Mouse (Mus musculus): ENCODE data around the gene Ttf2. TPM values are rescaled to one million over a fixed set of nuclear protein-coding genes. Genes with fewer than 3 reads are reported as not detected.
A peak's percentile ranks its signal among the peaks of the same experiment; 100 is the strongest.

Ttf2 gene
- polyA plus RNA-seq, 1 experiment from 2014 or later = 18.0 TPM

DNA sequence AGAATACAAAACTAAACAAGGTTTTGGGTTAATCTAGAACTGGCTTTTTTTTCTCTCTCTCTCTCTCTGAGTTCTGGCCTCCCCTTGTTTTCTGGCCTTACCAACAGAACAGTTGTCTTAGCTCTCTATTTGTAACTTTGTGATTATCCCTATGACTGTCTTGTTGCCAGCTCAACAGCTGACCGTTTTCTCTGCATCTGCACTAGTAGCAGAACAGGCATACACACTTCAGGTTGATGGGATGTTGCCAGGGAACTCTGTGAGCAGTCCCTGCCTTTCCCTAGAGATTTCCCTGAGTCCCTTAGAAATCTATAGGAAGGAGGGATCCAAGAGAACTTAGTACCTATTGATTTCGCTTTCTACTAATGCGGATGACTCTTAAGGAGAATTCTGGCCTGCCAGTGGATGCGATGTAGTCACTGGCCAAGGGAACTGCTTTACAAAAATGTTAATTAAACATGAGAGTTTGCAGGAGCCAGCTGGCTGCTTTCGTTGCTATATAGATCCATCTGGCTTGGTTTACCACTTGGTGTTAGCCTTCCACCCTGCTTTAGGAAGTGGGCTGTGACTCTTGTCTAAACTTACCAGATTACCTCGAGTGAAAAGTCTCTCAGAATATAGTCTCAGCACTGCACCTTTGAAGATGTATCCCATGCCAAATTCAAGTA is 45.3 kb downstream of the Ttf2 start:
- Histone ChIP-seq H3K4me3 (no peak overlapping the region), H3K4me1 (peaks cover 22% of the 10 kb centered on the region), H3K27me3 (ENCODE audit: insufficient read depth, poor library complexity, severe bottlenecking) (no peaks in the 10 kb centered on the region), H3K9me3 (no peaks in the 10 kb centered on the region), H3K36me3 (peaks cover 20% of the 10 kb centered on the region), H3K27ac (no peak overlapping the region)
- WGBS = 82% methylated on average over 6 of the region's 6 CpGs
- no peak for DNase-seq (ENCODE audit: low spot score)

GRCm38 (mm10) chr3:100922506-100923375 is 46.7 kb downstream of the Ttf2 start:
- no peaks in the 10 kb centered on the region for H3K27me3 ChIP-seq (ENCODE audit: insufficient read depth, poor library complexity, severe bottlenecking)
- H3K4me1 ChIP-seq = peaks cover 22% of the 10 kb centered on the region
- H3K4me3 ChIP-seq = peak overlapping the region; percentile 77
- no peaks in the 10 kb centered on the region for H3K9me3 ChIP-seq
- H3K27ac ChIP-seq = peak overlapping the region; percentile 95
- H3K36me3 ChIP-seq = peaks cover 6% of the 10 kb centered on the region; the same call in 1 of the 2 replicates
- 38% methylated on average over 28 of the region's 28 CpGs for WGBS
- no peak for DNase-seq (ENCODE audit: low spot score)

GRCm38 (mm10) chr3:100921825-100922505 is 47.5 kb downstream of the Ttf2 start, which contains the start of gene Trim45:
Gene Trim45 (plus strand): TSS chr3:100922202.
- peaks cover 22% of the 10 kb centered on the region for H3K4me1 ChIP-seq
- under 1% methylated on average over 39 of the region's 39 CpGs for WGBS

GRCm38 (mm10) chr3:100920611-100921140 is 48.8 kb downstream of the Ttf2 start:
- no peak overlapping the region for H3K27ac ChIP-seq
- H3K4me3 ChIP-seq = no peak overlapping the region
- peaks cover 22% of the 10 kb centered on the region for H3K4me1 ChIP-seq
- WGBS = 75% methylated on average over 9 of the region's 9 CpGs
- no peaks in the 10 kb centered on the region for H3K9me3 ChIP-seq
- DNase-seq (ENCODE audit: low spot score) = no peak
- no peaks in the 10 kb centered on the region for H3K27me3 ChIP-seq (ENCODE audit: insufficient read depth, poor library complexity, severe bottlenecking)
- H3K36me3 ChIP-seq = 0 out of 2 replicates have a peak, but pooled peaks cover 2% of the 10 kb centered on the region

More at GRCm38 (mm10) chr3:100921825-100922505, 47.5 kb downstream of the Ttf2 start, which contains the start of gene Trim45:
- Histone ChIP-seq H3K9me3 (no peaks in the 10 kb centered on the region), H3K27me3 (ENCODE audit: insufficient read depth, poor library complexity, severe bottlenecking) (no peaks in the 10 kb centered on the region), H3K4me3 (peak within 1 kb of the TSS; percentile 77), H3K36me3 (peaks cover 2% of the 10 kb centered on the region; the same call in 1 of the 2 replicates), H3K27ac (peak within 1 kb of the TSS; percentile 95)
- DNase-seq (ENCODE audit: low spot score) = peak; percentile 100

DNA sequence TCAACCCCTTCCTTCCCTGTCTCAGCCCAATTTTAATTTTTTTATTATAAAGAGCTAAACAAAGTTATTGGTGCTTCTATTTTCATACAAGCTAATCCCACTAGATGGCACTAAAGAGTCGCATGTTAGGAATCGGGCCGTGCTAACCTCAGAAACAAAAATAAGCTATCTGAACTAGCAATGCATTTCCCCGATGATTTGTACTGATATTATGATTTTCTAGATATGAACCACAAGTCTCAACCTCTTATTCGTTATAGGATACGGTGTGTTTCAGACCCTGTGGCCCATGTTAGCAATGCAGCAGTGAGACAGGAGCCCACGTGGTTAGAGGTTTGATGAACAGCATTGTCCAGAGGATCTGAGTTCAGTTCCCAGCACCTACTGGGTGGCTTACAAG is 52.6 kb downstream of the Ttf2 start:
- Histone ChIP-seq H3K4me3 (no peak overlapping the region), H3K9me3 (no peaks in the 10 kb centered on the region), H3K27me3 (ENCODE audit: insufficient read depth, poor library complexity, severe bottlenecking) (no peaks in the 10 kb centered on the region), H3K4me1 (peaks cover under 1% of the 10 kb centered on the region; the same call in 1 of the 2 replicates), H3K36me3 (no peaks in the 10 kb centered on the region), H3K27ac (no peak overlapping the region)
- 21% methylated on average over 7 of the region's 7 CpGs for WGBS
- DNase-seq (ENCODE audit: low spot score) = no peak

- H3K27ac ChIP-seq = 0 out of 2 replicates have a peak overlapping the region, but pooled peaks have one; percentile 56
- H3K27me3 ChIP-seq (ENCODE audit: insufficient read depth, poor library complexity, severe bottlenecking) = no peaks in the 10 kb centered on the region
- no peaks in the 10 kb centered on the region for H3K9me3 ChIP-seq
- H3K4me1 ChIP-seq = peaks cover 17% of the 10 kb centered on the region
- DNase-seq (ENCODE audit: low spot score) = no peak
- no peaks in the 10 kb centered on the region for H3K36me3 ChIP-seq
- 65% methylated on average over 7 of the region's 7 CpGs for WGBS
- H3K4me3 ChIP-seq = no peak overlapping the region
Observed at GRCm38 (mm10) chr3:100911498-100912213, 57.8 kb downstream of the Ttf2 start.

GRCm38 (mm10) chr3:100911026-100911425 is 58.4 kb downstream of the Ttf2 start:
- no peak overlapping the region for H3K27ac ChIP-seq
- DNase-seq (ENCODE audit: low spot score) = no peak
- no peaks in the 10 kb centered on the region for H3K27me3 ChIP-seq (ENCODE audit: insufficient read depth, poor library complexity, severe bottlenecking)
- no peaks in the 10 kb centered on the region for H3K9me3 ChIP-seq
- H3K36me3 ChIP-seq = no peaks in the 10 kb centered on the region
- no peak overlapping the region for H3K4me3 ChIP-seq
- H3K4me1 ChIP-seq = peaks cover 23% of the 10 kb centered on the region
- WGBS = 84% methylated on average over 9 of the region's 9 CpGs

GRCm38 (mm10) chr3:100910621-100911020 is 58.8 kb downstream of the Ttf2 start:
- no peak overlapping the region for H3K4me3 ChIP-seq
- WGBS = 67% methylated on average over 5 of the region's 5 CpGs
- H3K27me3 ChIP-seq (ENCODE audit: insufficient read depth, poor library complexity, severe bottlenecking) = no peaks in the 10 kb centered on the region
- no peaks in the 10 kb centered on the region for H3K9me3 ChIP-seq
- no peaks in the 10 kb centered on the region for H3K36me3 ChIP-seq
- DNase-seq (ENCODE audit: low spot score) = no peak
- H3K27ac ChIP-seq = no peak overlapping the region
- H3K4me1 ChIP-seq = peaks cover 25% of the 10 kb centered on the region

GRCm38 (mm10) chr3:100908594-100908993 is 60.9 kb downstream of the Ttf2 start:
- no peaks in the 10 kb centered on the region for H3K27me3 ChIP-seq (ENCODE audit: insufficient read depth, poor library complexity, severe bottlenecking)
- H3K9me3 ChIP-seq = no peaks in the 10 kb centered on the region
- H3K36me3 ChIP-seq = no peaks in the 10 kb centered on the region
- no peak overlapping the region for H3K27ac ChIP-seq
- no peak for DNase-seq (ENCODE audit: low spot score)
- 44% methylated on average over 6 of the region's 6 CpGs for WGBS
- H3K4me1 ChIP-seq = peaks cover 25% of the 10 kb centered on the region
- H3K4me3 ChIP-seq = no peak overlapping the region

- no peaks in the 10 kb centered on the region for H3K36me3 ChIP-seq
- no peaks in the 10 kb centered on the region for H3K27me3 ChIP-seq (ENCODE audit: insufficient read depth, poor library complexity, severe bottlenecking)
- DNase-seq (ENCODE audit: low spot score) = no peak
- H3K27ac ChIP-seq = no peak overlapping the region
- H3K4me3 ChIP-seq = no peak overlapping the region
- H3K4me1 ChIP-seq = peaks cover 25% of the 10 kb centered on the region
- WGBS = 32% methylated on average over 3 of the region's 3 CpGs
- H3K9me3 ChIP-seq = no peaks in the 10 kb centered on the region
Observed at GRCm38 (mm10) chr3:100906916-100907315, 62.5 kb downstream of the Ttf2 start.

DNA sequence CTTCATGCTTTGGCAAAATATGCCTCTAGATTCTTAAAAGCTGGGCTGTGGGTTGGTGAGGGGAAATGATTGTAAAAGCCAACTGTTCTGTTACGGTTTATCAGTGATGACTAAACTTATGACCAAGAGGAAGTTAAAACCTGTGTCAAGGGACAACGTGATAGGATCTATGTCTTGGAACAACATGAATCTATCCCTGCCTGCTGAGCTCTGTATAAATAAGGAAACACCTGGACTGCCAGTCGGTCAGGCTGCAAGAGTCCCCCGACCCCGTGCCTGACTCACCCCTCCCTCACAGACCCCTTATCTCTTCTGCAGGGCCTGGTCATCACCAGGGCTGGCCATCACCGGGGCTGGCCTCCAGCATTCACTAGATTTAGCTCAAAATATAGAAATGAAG is 63.3 kb downstream of the Ttf2 start:
- no peaks in the 10 kb centered on the region for H3K9me3 ChIP-seq
- H3K27me3 ChIP-seq (ENCODE audit: insufficient read depth, poor library complexity, severe bottlenecking) = no peaks in the 10 kb centered on the region
- no peaks in the 10 kb centered on the region for H3K36me3 ChIP-seq
- no peak overlapping the region for H3K27ac ChIP-seq
- H3K4me3 ChIP-seq = no peak overlapping the region
- H3K4me1 ChIP-seq = peaks cover 20% of the 10 kb centered on the region
- DNase-seq (ENCODE audit: low spot score) = no peak
- WGBS = 26% methylated on average over 6 of the region's 6 CpGs

GRCm38 (mm10) chr3:100895500-100895899 is 74.0 kb downstream of the Ttf2 start:
- Histone ChIP-seq H3K4me3 (no peak overlapping the region), H3K27ac (no peak overlapping the region), H3K9me3 (no peaks in the 10 kb centered on the region), H3K27me3 (ENCODE audit: insufficient read depth, poor library complexity, severe bottlenecking) (no peaks in the 10 kb centered on the region), H3K36me3 (no peaks in the 10 kb centered on the region), H3K4me1 (0 out of 2 replicates have a peak, but pooled peaks cover 3% of the 10 kb centered on the region)
- peak; percentile 56 for DNase-seq (ENCODE audit: low spot score)
- WGBS = 74% methylated on average over 6 of the region's 6 CpGs
